Mouse (Mus musculus): Measurements from ENCODE around the gene Wdr92. TPM values are rescaled to one million over a fixed set of nuclear protein-coding genes. Genes with fewer than 3 reads are reported as not detected.
A peak's percentile ranks its signal among the peaks of the same experiment; 100 is the strongest.

The Wdr92 gene
- polyA plus RNA-seq, 1 experiment: 2.0 TPM

DNA sequence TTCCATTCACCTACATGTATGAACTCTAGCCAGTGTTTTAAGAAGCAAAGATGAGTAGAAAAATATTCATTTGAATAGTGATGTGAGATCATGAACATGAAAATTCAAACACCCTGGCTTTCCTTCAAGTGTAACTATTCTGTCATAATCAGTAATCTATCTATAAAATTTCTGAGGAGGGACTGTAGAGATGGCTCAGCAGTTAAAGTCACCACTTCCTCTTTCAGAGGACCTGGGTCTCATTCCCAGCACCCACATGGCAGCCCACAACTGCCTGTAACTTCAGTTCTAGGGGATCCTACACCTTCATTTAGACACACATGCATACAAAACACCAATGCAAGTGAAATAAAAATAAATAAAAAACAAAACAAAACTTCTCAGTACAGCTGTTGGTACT is 66.8 kb downstream of the Wdr92 start:
- TF ChIP-seq FLI1 (IDR thresholded peaks at IDR 0.05; ENCODE audit: low read length) (no peak), GATA1 (IDR thresholded peaks at IDR 0.05; ENCODE audit: borderline replicate concordance, low read length) (no peak)
- peaks cover 11% of the 10 kb centered on the region for H3K4me1 ChIP-seq
- H3K9me3 ChIP-seq: no peaks in the 10 kb centered on the region
- H3K27me3 ChIP-seq (replicated peaks): no peaks in the 10 kb centered on the region
- H3K4me3 ChIP-seq (replicated peaks): no peak overlapping the region
- H3K36me3 ChIP-seq (replicated peaks; ENCODE audit: low read length): peaks cover 4% of the 10 kb centered on the region

DNA sequence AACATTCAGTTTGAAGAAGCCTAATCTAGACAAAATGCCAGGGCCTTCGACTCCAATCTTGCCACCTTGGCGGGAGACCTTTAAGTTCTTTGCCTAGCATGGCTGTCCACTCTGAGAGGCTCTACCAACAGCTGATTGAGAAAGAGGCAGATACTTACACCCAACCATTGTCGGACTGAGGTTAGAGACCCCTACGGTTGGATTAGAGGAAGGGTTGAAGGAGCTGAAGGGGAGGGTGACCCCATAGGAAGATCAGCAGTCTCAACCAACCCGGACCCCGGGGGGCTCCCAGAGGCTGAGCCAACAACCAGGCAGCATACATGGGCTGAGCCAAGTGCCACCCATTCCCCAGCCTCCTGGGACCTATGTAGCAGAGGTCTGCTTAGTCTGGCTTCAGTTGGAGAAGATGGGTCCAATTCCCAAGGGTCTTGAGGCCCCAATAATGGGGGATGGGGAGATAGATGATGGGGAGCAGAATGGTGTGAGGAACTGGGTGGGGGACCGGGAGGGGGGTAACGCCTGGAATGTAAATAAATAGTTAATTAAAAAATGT is 75.0 kb downstream of the Wdr92 start:
- H3K4me3 ChIP-seq (replicated peaks): peak overlapping the region; percentile 95
- peaks cover 4% of the 10 kb centered on the region for H3K36me3 ChIP-seq (replicated peaks; ENCODE audit: low read length)
- TF ChIP-seq FLI1 (IDR thresholded peaks at IDR 0.05; ENCODE audit: low read length) (no peak), GATA1 (IDR thresholded peaks at IDR 0.05; ENCODE audit: borderline replicate concordance, low read length) (no peak)
- H3K9me3 ChIP-seq: no peaks in the 10 kb centered on the region
- peaks cover 29% of the 10 kb centered on the region for H3K4me1 ChIP-seq
- H3K27me3 ChIP-seq (replicated peaks): no peaks in the 10 kb centered on the region

GRCm38 (mm10) chr11:17257443-17257842 is 75.5 kb downstream of the Wdr92 start, which contains the start of gene C1d:
C1d (plus strand) TSS chr11:17257579.
- Histone ChIP-seq H3K9me3 (no peaks in the 10 kb centered on the region), H3K36me3 (replicated peaks; ENCODE audit: low read length) (peaks cover 8% of the 10 kb centered on the region), H3K4me1 (peaks cover 29% of the 10 kb centered on the region), H3K4me3 (replicated peaks) (peak within 1 kb of the TSS; percentile 95), H3K27me3 (replicated peaks) (no peaks in the 10 kb centered on the region)
- TF ChIP-seq GATA1 (IDR thresholded peaks at IDR 0.05; ENCODE audit: borderline replicate concordance, low read length) (no peak), FLI1 (IDR thresholded peaks at IDR 0.05; ENCODE audit: low read length) (no peak)

GRCm38 (mm10) chr11:17257861-17258260 is 76.0 kb downstream of the Wdr92 start:
- no peaks in the 10 kb centered on the region for H3K27me3 ChIP-seq (replicated peaks)
- no peaks in the 10 kb centered on the region for H3K9me3 ChIP-seq
- peak overlapping the region; percentile 95 for H3K4me3 ChIP-seq (replicated peaks)
- peaks cover 29% of the 10 kb centered on the region for H3K4me1 ChIP-seq
- TF ChIP-seq FLI1 (IDR thresholded peaks at IDR 0.05; ENCODE audit: low read length) (no peak), GATA1 (IDR thresholded peaks at IDR 0.05; ENCODE audit: borderline replicate concordance, low read length) (no peak)
- peaks cover 12% of the 10 kb centered on the region for H3K36me3 ChIP-seq (replicated peaks; ENCODE audit: low read length)

GRCm38 (mm10) chr11:17267176-17267575 is 85.3 kb downstream of the Wdr92 start:
- TF ChIP-seq FLI1 (IDR thresholded peaks at IDR 0.05; ENCODE audit: low read length) (no peak), GATA1 (IDR thresholded peaks at IDR 0.05; ENCODE audit: borderline replicate concordance, low read length) (no peak)
- peaks cover 56% of the 10 kb centered on the region for H3K36me3 ChIP-seq (replicated peaks; ENCODE audit: low read length)
- peaks cover 25% of the 10 kb centered on the region for H3K4me1 ChIP-seq
- H3K4me3 ChIP-seq (replicated peaks): no peak overlapping the region
- no peaks in the 10 kb centered on the region for H3K27me3 ChIP-seq (replicated peaks)
- H3K9me3 ChIP-seq: no peaks in the 10 kb centered on the region

DNA sequence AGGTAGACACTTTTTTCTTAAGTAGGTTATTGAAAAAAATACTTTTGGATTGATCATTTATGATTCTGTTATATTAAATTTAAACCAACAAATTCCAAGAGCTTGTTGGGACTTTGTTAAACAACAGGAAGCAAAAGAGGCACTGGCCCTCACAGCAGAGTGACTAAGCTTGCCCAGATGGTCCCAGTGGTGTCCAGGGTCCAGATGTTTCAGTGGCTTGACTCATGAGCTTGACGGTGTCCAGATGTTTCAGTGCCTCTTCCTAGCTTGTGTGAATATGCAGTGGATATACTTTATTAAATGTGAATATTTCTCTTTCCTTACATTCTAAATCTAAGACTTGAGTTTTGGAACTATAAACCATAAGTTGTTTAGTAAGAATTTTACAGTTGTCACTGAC is 86.9 kb downstream of the Wdr92 start:
- no peak overlapping the region for H3K4me3 ChIP-seq (replicated peaks)
- TF ChIP-seq GATA1 (IDR thresholded peaks at IDR 0.05; ENCODE audit: borderline replicate concordance, low read length): no peak
- no peak for TF ChIP-seq FLI1 (IDR thresholded peaks at IDR 0.05; ENCODE audit: low read length)
- peaks cover 42% of the 10 kb centered on the region for H3K36me3 ChIP-seq (replicated peaks; ENCODE audit: low read length)
- H3K4me1 ChIP-seq: peaks cover 26% of the 10 kb centered on the region
- H3K27me3 ChIP-seq (replicated peaks): no peaks in the 10 kb centered on the region
- H3K9me3 ChIP-seq: no peaks in the 10 kb centered on the region

DNA sequence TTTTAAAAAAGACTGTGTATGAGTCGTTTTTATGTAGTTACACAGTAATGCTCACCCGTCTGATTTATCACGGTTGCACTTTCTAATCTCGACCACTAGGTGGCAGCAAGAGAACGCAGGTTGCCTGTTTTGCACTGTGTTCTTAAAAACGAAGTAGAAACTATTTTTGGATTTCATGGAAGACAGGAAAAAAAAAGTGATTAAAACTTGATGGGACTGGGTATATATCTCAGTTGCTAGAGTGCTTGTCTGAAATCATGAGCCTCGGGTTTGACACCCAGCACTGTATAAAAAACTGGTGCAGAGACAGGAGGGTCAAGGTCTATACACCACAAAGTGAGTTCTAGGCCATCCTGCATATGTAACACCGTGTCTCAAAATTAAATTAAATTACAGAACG is 98.1 kb downstream of the Wdr92 start:
- no peaks in the 10 kb centered on the region for H3K36me3 ChIP-seq (replicated peaks; ENCODE audit: low read length)
- H3K4me3 ChIP-seq (replicated peaks): peak overlapping the region; percentile 7
- peaks cover 23% of the 10 kb centered on the region for H3K4me1 ChIP-seq
- H3K27me3 ChIP-seq (replicated peaks): peaks cover 4% of the 10 kb centered on the region
- TF ChIP-seq GATA1 (IDR thresholded peaks at IDR 0.05; ENCODE audit: borderline replicate concordance, low read length) (no peak), FLI1 (IDR thresholded peaks at IDR 0.05; ENCODE audit: low read length) (no peak)
- H3K9me3 ChIP-seq: no peaks in the 10 kb centered on the region

Other genes starting within 250 kb of the Wdr92 start
- not detected in 2 replicates for gene Fbxo48, start 230.7 kb upstream of the Wdr92 start, polyA plus RNA-seq (2012; ENCODE audit: insufficient read depth, low replicate concordance)
- 0.21 TPM in 1 of 2 replicates, not detected in the other for gene Cnrip1, start 130.5 kb upstream of the Wdr92 start, polyA plus RNA-seq (2012; ENCODE audit: insufficient read depth, low replicate concordance)
- 5.5 and 36.0 TPM in 2 replicates for gene Plek, start 129.7 kb upstream of the Wdr92 start, polyA plus RNA-seq (2012; ENCODE audit: insufficient read depth, low replicate concordance)
- 18.6 and 92.9 TPM in 2 replicates for gene Ppp3r1, start 22.8 kb upstream of the Wdr92 start, polyA plus RNA-seq (2012; ENCODE audit: insufficient read depth, low replicate concordance)
- 1.1 and 21.3 TPM in 2 replicates for gene Pno1, start 29.5 kb downstream of the Wdr92 start, polyA plus RNA-seq (2012; ENCODE audit: insufficient read depth, low replicate concordance)
- 2.2 TPM in 1 of 2 replicates, not detected in the other for gene C1d, start 75.5 kb downstream of the Wdr92 start, polyA plus RNA-seq (2012; ENCODE audit: insufficient read depth, low replicate concordance)